ENCODE assay signal across 11 mouse cellular contexts in genomic region chr14:22259376-22260032, GRCm38 (mm10).
DNase-seq lines count a peak whose midpoint lies in the region; ATAC-seq lines count a peak whose summit lies in the region.
"Had no signal": no experiment of that assay in that cellular context is flagged by ENCODE, and none has a peak within 500 bp of the region (broad histone marks: within the 10 kb centered on the region; RNA-seq: fewer than 3 reads in every experiment).

No protein-coding gene starts in this region.

- H3K27me3 ChIP-seq in forebrain, embryonic 10.5 days (ENCODE audit: poor library complexity, severe bottlenecking) = peaks cover 63% of the 10 kb centered on the region
- H3K27me3 ChIP-seq in hindbrain, embryonic 16.5 days (replicated peaks; ENCODE audit: control insufficient read depth, insufficient read depth, low read length) = no peaks in the 10 kb centered on the region

- peak; percentile 70 for ATAC-seq in hindbrain, embryonic 16.5 days

- no peaks in the 10 kb centered on the region for H3K36me3 ChIP-seq in forebrain, embryonic 10.5 days (replicated peaks)
- no peaks in the 10 kb centered on the region for H3K36me3 ChIP-seq in hindbrain, embryonic 16.5 days (ENCODE audit: control insufficient read depth, insufficient read depth, low read length)

- peak; percentile 2 for DNase-seq in lung, postnatal 36 days
- no peak for DNase-seq in lung, postnatal 25 days (ENCODE audit: low spot score)
- DNase-seq in forebrain, embryonic 10.5 days (ENCODE audit: extremely low spot score, low spot score) = peak; percentile 26
- peak; percentile 13 for DNase-seq in yolk sac, embryonic 10.5 days (ENCODE audit: low spot score)
- no peak for DNase-seq in adrenal gland, postnatal 10 days
- DNase-seq in kidney, postnatal 4 days = no peak
- DNase-seq: gastrocnemius, postnatal 14 days; kidney, adult 11 months; right cerebral cortex, postnatal 25 days; thymus, postnatal 36 days had no signal

- peak overlapping the region; percentile 1; the same call in 1 of the 2 replicates for H3K4me3 ChIP-seq in forebrain, embryonic 10.5 days
- no peak overlapping the region for H3K4me3 ChIP-seq in hindbrain, embryonic 16.5 days (ENCODE audit: low read length)

- H3K9ac ChIP-seq in hindbrain, embryonic 16.5 days (ENCODE audit: low read depth, low read length) = peak overlapping the region; percentile 27; the same call in 1 of the 2 replicates

- 33% methylated on average over 10 of the region's 10 CpGs for WGBS in forebrain, embryonic 10.5 days
- 20% methylated on average over 10 of the region's 10 CpGs for WGBS in hindbrain, embryonic 16.5 days

- H3K27ac ChIP-seq in forebrain, embryonic 10.5 days = peak overlapping the region; percentile 41
- H3K27ac ChIP-seq in hindbrain, embryonic 16.5 days (ENCODE audit: low read depth, low read length) = no peak overlapping the region

- peaks cover 13% of the 10 kb centered on the region for H3K4me1 ChIP-seq in forebrain, embryonic 10.5 days
- H3K4me1 ChIP-seq in hindbrain, embryonic 16.5 days (ENCODE audit: control insufficient read depth, insufficient read depth, low read depth, low read length) = peaks cover 11% of the 10 kb centered on the region

- no peaks in the 10 kb centered on the region for H3K9me3 ChIP-seq in forebrain, embryonic 10.5 days
- H3K9me3 ChIP-seq in hindbrain, embryonic 16.5 days (ENCODE audit: control insufficient read depth, low read length) = no peaks in the 10 kb centered on the region

- H3K4me2 ChIP-seq in hindbrain, embryonic 16.5 days (ENCODE audit: low read length) = 0 out of 2 replicates have a peak overlapping the region, but pooled peaks have one; percentile 19

Comparison
In these comparisons a context has a peak if more than half of its experiments do, and no peak if none do; other contexts are left out.
1. DNase-seq: peak in lung, postnatal 36 days (single experiment), forebrain, embryonic 10.5 days (single experiment) and yolk sac, embryonic 10.5 days (single experiment); none in lung, postnatal 25 days (single experiment), adrenal gland, postnatal 10 days (single experiment) and kidney, postnatal 4 days (0 of 2).